Mouse (Mus musculus): ENCODE measurements around the gene Ciao2a. TPM values are rescaled to one million over a fixed set of nuclear protein-coding genes. Genes with fewer than 3 reads are reported as not detected.

The Ciao2a gene
- polyA plus RNA-seq, 1 experiment, result 27.0 TPM

DNA sequence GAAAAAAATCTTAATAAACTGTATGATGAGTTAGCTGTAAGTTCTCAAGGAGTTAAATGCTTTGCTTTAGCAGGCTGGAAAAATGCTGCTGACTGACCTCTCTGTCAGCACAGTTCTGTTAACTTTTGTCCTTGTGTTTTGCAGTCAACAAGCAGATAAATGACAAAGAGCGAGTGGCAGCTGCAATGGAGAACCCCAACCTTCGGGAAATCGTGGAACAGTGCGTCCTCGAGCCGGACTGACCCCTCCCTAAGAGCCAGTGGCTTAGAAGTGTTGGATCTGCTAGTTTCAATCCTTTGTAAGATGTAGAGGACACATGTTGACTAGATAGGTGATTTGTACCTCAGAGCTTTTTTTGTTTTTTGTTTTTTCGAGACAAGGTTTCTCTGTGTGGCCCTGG, 11.8 kb downstream of the Ciao2a start:
- Histone ChIP-seq H3K4me1 (ENCODE audit: control insufficient read depth, insufficient read depth, low read length) (no peaks in the 10 kb centered on the region), H3K27ac (ENCODE audit: control insufficient read depth, insufficient read depth, low read depth, low read length, poor library complexity) (no peak overlapping the region), H3K4me3 (replicated peaks; ENCODE audit: control insufficient read depth, low read depth, low read length) (no peak overlapping the region)
- TF ChIP-seq CTCF (IDR thresholded peaks at IDR 0.05; ENCODE audit: control insufficient read depth, insufficient read depth, low read length) (no peak), POLR2A (IDR thresholded peaks at IDR 0.05; ENCODE audit: borderline replicate concordance, control insufficient read depth, low read depth, low read length) (no peak)
- 91% methylated on average over 7 of the region's 7 CpGs for WGBS

DNA sequence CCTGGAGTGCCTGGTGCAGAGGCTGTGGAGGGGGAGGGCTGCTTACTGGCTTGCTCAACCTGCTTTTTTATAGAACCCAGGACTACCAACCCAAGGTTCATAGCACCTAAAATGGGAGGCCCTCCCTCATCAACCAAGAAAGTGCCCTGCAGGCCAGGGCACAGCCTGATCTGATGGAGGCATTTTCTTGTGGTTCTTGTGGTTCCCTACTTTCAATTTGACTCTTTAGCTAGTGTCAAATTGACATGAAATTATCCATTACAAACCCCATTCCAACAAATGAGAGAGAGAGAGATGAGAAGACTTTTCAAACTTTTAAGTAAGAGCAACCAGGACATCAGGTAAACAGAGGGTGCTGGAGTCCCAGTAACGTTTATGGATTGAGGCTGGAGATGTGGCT, 15.9 kb downstream of the Ciao2a start:
- TF ChIP-seq POLR2A (IDR thresholded peaks at IDR 0.05; ENCODE audit: borderline replicate concordance, control insufficient read depth, low read depth, low read length) (no peak), CTCF (IDR thresholded peaks at IDR 0.05; ENCODE audit: control insufficient read depth, insufficient read depth, low read length) (no peak)
- H3K4me1 ChIP-seq (ENCODE audit: control insufficient read depth, insufficient read depth, low read length), result no peaks in the 10 kb centered on the region; the same call in 1 of the 2 replicates
- WGBS, result 79% methylated on average over 1 of the region's 1 CpGs
- no peak overlapping the region for H3K27ac ChIP-seq (ENCODE audit: control insufficient read depth, insufficient read depth, low read depth, low read length, poor library complexity)
- H3K4me3 ChIP-seq (replicated peaks; ENCODE audit: control insufficient read depth, low read depth, low read length), result no peak overlapping the region

DNA sequence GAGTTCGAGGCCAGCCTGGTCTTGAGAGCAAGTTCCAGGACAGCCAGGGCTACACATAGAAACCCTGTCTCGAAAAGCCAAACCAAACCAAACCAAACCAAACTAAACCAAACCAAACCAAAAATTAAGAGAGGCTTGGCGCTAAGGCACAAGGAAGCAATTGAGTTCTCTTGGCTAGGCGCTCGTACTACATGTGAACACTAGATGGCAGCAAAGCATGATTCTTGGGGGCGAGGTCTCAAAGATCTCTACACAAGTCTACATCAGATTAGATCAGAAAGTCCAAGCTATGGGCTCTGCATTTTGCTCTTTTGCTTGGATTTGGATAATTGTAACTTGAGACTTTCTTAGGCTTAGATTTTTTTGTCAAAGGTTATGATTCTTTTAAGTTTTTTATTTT, 17.8 kb downstream of the Ciao2a start:
- 7% methylated on average over 6 of the region's 6 CpGs for WGBS

DNA sequence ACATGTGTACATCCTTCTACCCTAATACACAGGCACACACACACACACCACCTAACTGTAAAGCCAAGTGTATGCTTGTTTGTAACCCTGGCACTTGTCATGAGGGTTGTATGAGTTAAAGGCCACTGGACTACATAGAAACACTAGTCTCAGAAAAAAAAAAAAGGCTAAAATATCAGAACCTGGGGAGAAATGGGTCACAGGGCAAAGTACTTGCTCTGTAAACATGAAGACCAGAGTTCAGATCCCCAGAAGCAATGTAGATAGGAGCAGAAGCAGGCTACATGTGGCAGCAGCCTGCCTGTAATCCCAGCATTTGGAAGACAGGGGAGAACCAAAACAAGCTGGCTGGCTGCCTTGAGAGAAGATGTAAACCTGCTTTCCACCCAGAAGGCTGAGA, 19.7 kb downstream of the Ciao2a start:
- TF ChIP-seq CTCF (IDR thresholded peaks at IDR 0.05; ENCODE audit: control insufficient read depth, insufficient read depth, low read length) (no peak), POLR2A (IDR thresholded peaks at IDR 0.05; ENCODE audit: borderline replicate concordance, control insufficient read depth, low read depth, low read length) (no peak)
- no peak overlapping the region for H3K4me3 ChIP-seq (replicated peaks; ENCODE audit: control insufficient read depth, low read depth, low read length)
- H3K4me1 ChIP-seq (ENCODE audit: control insufficient read depth, insufficient read depth, low read length), result no peaks in the 10 kb centered on the region; the same call in 1 of the 2 replicates
- H3K27ac ChIP-seq (ENCODE audit: control insufficient read depth, insufficient read depth, low read depth, low read length, poor library complexity), result no peak overlapping the region

More for the DNA sequence above, 17.8 kb downstream of the Ciao2a start:
- no peaks in the 10 kb centered on the region; the same call in 1 of the 2 replicates for H3K4me1 ChIP-seq (ENCODE audit: control insufficient read depth, insufficient read depth, low read length)
- no peak overlapping the region for H3K27ac ChIP-seq (ENCODE audit: control insufficient read depth, insufficient read depth, low read depth, low read length, poor library complexity)
- H3K4me3 ChIP-seq (replicated peaks; ENCODE audit: control insufficient read depth, low read depth, low read length), result no peak overlapping the region
- TF ChIP-seq POLR2A (IDR thresholded peaks at IDR 0.05; ENCODE audit: borderline replicate concordance, control insufficient read depth, low read depth, low read length), result no peak
- peak; percentile 61 for TF ChIP-seq CTCF (IDR thresholded peaks at IDR 0.05; ENCODE audit: control insufficient read depth, insufficient read depth, low read length)

DNA sequence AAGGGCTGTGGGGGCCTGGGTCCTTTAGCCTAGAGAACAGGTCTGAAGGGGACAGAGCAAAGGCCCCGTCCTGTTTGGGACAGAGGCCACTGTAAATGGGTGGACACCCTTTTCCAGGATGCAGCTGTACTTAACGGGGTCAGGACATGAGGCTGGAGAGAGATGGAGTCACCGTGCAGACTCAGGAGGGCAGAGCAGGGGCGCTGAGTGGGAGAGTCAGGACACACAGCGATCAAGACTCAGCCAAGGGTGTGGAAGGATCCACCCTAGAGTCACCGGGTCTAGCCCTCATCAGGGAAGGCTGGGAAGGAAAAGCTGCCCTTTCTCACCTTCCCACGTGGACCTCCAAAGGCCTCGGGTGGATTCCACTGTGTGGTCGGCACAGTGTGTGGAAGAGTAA, 25.6 kb downstream of the Ciao2a start:
- TF ChIP-seq POLR2A (IDR thresholded peaks at IDR 0.05; ENCODE audit: borderline replicate concordance, control insufficient read depth, low read depth, low read length) (no peak), CTCF (IDR thresholded peaks at IDR 0.05; ENCODE audit: control insufficient read depth, insufficient read depth, low read length) (no peak)
- Histone ChIP-seq H3K4me1 (ENCODE audit: control insufficient read depth, insufficient read depth, low read length) (no peaks in the 10 kb centered on the region), H3K27ac (ENCODE audit: control insufficient read depth, insufficient read depth, low read depth, low read length, poor library complexity) (no peak overlapping the region), H3K4me3 (replicated peaks; ENCODE audit: control insufficient read depth, low read depth, low read length) (no peak overlapping the region)
- WGBS, result 72% methylated on average over 9 of the region's 9 CpGs

DNA sequence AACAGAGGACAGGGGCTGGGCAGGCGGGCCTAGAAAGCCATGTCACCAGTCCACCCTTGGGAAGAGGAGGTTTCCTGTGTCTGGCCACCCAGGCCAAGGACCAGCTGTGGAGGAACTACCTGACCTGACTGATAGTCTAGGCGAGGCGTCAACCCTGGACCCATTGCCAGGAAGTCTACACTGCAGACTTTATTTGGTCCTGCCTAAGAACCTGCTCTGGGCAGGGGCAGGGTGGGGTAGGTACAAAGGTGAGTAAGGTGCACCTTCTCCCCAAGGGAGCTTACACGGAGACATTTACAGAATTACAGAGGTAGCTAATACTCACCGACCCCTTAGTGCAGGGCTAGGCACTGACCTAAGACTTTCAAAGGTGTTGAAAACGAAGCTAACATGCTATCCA, 27.2 kb downstream of the Ciao2a start:
- TF ChIP-seq POLR2A (IDR thresholded peaks at IDR 0.05; ENCODE audit: borderline replicate concordance, control insufficient read depth, low read depth, low read length), result no peak
- no peak for TF ChIP-seq CTCF (IDR thresholded peaks at IDR 0.05; ENCODE audit: control insufficient read depth, insufficient read depth, low read length)
- Histone ChIP-seq H3K4me1 (ENCODE audit: control insufficient read depth, insufficient read depth, low read length) (no peaks in the 10 kb centered on the region; the same call in 1 of the 2 replicates), H3K27ac (ENCODE audit: control insufficient read depth, insufficient read depth, low read depth, low read length, poor library complexity) (no peak overlapping the region), H3K4me3 (replicated peaks; ENCODE audit: control insufficient read depth, low read depth, low read length) (no peak overlapping the region)
- 80% methylated on average over 6 of the region's 6 CpGs for WGBS

DNA sequence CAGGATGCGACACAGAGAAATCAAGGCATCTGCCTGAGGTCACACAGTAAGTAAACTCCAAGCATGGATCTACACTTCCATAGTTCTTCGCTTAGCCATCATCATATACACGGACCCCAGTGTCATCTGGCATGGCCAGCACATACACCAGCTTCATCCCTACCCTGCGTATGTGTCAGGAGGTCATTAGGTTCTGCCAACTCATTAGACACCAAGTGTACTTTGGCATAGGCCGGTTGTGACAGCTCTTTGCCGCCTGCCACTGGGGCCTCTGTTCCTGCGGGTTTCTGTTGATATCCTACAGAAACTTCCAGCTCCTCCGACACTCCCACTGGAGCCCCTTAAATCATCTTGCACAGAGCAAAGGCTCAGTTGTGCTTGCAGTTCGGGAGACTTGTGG, 27.6 kb downstream of the Ciao2a start:
- Histone ChIP-seq H3K27ac (ENCODE audit: control insufficient read depth, insufficient read depth, low read depth, low read length, poor library complexity) (no peak overlapping the region), H3K4me3 (replicated peaks; ENCODE audit: control insufficient read depth, low read depth, low read length) (no peak overlapping the region), H3K4me1 (ENCODE audit: control insufficient read depth, insufficient read depth, low read length) (no peaks in the 10 kb centered on the region; the same call in 1 of the 2 replicates)
- 88% methylated on average over 9 of the region's 9 CpGs for WGBS
- no peak for TF ChIP-seq POLR2A (IDR thresholded peaks at IDR 0.05; ENCODE audit: borderline replicate concordance, control insufficient read depth, low read depth, low read length)
- no peak for TF ChIP-seq CTCF (IDR thresholded peaks at IDR 0.05; ENCODE audit: control insufficient read depth, insufficient read depth, low read length)

DNA sequence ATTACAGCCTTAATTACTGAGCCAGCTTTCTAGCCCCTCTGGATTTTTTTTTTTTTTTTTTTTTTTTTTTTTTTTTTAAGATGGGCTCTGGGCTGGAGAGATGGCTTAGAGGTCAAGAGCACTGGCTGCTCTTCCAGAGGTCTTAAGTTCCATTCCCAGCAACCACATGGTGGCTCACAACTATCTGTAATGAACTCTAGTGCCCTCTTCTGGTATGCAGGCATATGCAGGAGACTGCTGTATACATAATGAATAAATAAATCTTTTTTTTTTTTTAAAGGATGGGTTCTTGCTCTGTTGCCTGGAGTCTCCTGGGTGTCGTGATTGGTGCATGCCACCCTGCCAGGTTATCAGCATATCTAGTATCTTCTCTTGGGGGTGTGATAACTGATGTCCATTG, 29.1 kb downstream of the Ciao2a start:
- Histone ChIP-seq H3K4me3 (replicated peaks; ENCODE audit: control insufficient read depth, low read depth, low read length) (no peak overlapping the region), H3K4me1 (ENCODE audit: control insufficient read depth, insufficient read depth, low read length) (no peaks in the 10 kb centered on the region; the same call in 1 of the 2 replicates), H3K27ac (ENCODE audit: control insufficient read depth, insufficient read depth, low read depth, low read length, poor library complexity) (no peak overlapping the region)
- WGBS, result 73% methylated on average over 1 of the region's 1 CpGs
- TF ChIP-seq CTCF (IDR thresholded peaks at IDR 0.05; ENCODE audit: control insufficient read depth, insufficient read depth, low read length) (no peak), POLR2A (IDR thresholded peaks at IDR 0.05; ENCODE audit: borderline replicate concordance, control insufficient read depth, low read depth, low read length) (no peak)

Measured in bone marrow, adult 2 months (tissue).